ENCODE assay signal across 18 mouse cellular contexts in the genomic region with DNA sequence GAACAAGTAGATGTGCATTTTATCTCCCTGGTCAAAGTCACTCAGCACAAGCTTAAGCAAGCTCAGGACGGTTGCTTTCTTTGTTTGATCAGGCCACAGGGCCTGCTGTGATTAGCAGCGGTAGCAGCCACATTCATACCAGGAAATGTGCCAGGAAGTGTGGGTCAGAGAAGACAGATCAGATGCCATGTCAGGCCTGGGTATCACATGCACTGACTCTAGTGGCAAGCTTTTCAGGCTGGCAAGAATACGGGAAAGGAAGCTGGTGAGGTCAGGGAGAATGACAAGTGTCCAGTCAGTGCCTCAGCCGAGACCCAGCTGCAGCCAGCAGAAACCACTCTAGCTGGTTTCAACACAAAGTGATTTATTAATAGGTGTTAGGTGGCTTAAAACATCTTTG.
A peak's percentile ranks its signal among the peaks of the same experiment; 100 is the strongest.
DNase-seq lines count a peak whose midpoint lies in the region; ATAC-seq lines count a peak whose summit lies in the region.
"Had no signal": no experiment of that assay in that cellular context is flagged by ENCODE, and none has a peak within 500 bp of the region (broad histone marks: within the 10 kb centered on the region; RNA-seq: fewer than 3 reads in every experiment).

No protein-coding gene starts in this region.

- H3K9ac ChIP-seq in heart, embryonic 13.5 days: no peak overlapping the region
- H3K9ac ChIP-seq: embryonic facial prominence, embryonic 13.5 days; hindbrain, embryonic 15.5 days; limb, embryonic 15.5 days; lung, embryonic 14.5 days had no signal

- ATAC-seq in heart, embryonic 13.5 days (ENCODE audit: extremely low read depth, insufficient number of reproducible peaks, low FRiP score, low TSS enrichment): no peak
- peak; percentile 77 for ATAC-seq in megakaryocyte progenitor cell, adult 5-6 weeks (replicated peaks; ENCODE audit: poor library complexity)
- ATAC-seq: activated CD4-positive, CD25-positive, alpha-beta regulatory T cell, adult 4 months had no signal

- DNase-seq in heart, adult 18-20 months: peak; percentile 60 to 75
- no peak for DNase-seq in heart, embryonic 10.5 days (ENCODE audit: low spot score)
- DNase-seq in gastrocnemius, adult 18-20 months (ENCODE audit: low spot score): peak; percentile 90
- no peak for DNase-seq in c-Kit-positive CD71-positive TER-119-positive erythroid progenitor cells, embryonic 14.5 days (ENCODE audit: low spot score)
- DNase-seq in embryonic facial prominence, embryonic 10.5 days (ENCODE audit: low spot score): no peak
- no peak for DNase-seq in urinary bladder, postnatal 14 days (ENCODE audit: low spot score)
- DNase-seq: cerebellum, postnatal 36 days; kidney, adult 9 months; lung, embryonic 14.5 days; retina, postnatal 1 day had no signal

- H3K4me2 ChIP-seq in heart, embryonic 13.5 days: no peak overlapping the region
- H3K4me2 ChIP-seq: embryonic facial prominence, embryonic 13.5 days; hindbrain, embryonic 15.5 days; limb, embryonic 15.5 days; lung, embryonic 14.5 days had no signal

- no peak overlapping the region for H3K4me3 ChIP-seq in heart, embryonic 10.5 days
- H3K4me3 ChIP-seq in heart, embryonic 13.5 days: no peak overlapping the region
- H3K4me3 ChIP-seq in embryonic facial prominence, embryonic 10.5 days: no peak overlapping the region
- H3K4me3 ChIP-seq: embryonic facial prominence, embryonic 13.5 days; forebrain, embryonic 10.5 days; hindbrain, embryonic 15.5 days; layer of hippocampus, adult 2 months; limb, embryonic 15.5 days had no signal

- no peak overlapping the region for H3K27ac ChIP-seq in heart, embryonic 10.5 days
- H3K27ac ChIP-seq in heart, embryonic 13.5 days (replicated peaks): peak overlapping the region; percentile 17; the same call in 1 of the 2 replicates
- H3K27ac ChIP-seq in embryonic facial prominence, embryonic 10.5 days (replicated peaks): no peak overlapping the region
- H3K27ac ChIP-seq: embryonic facial prominence, embryonic 13.5 days; forebrain, embryonic 10.5 days; hindbrain, embryonic 15.5 days; layer of hippocampus, adult 2 months; limb, embryonic 15.5 days had no signal

- peaks cover 7% of the 10 kb centered on the region; the same call in 1 of the 2 replicates for H3K4me1 ChIP-seq in heart, embryonic 10.5 days
- peaks cover 23% of the 10 kb centered on the region for H3K4me1 ChIP-seq in heart, embryonic 13.5 days
- no peaks in the 10 kb centered on the region for H3K4me1 ChIP-seq in embryonic facial prominence, embryonic 10.5 days
- H3K4me1 ChIP-seq: forebrain, embryonic 10.5 days; hindbrain, embryonic 15.5 days; limb, embryonic 15.5 days had no signal

- no peaks in the 10 kb centered on the region for H3K36me3 ChIP-seq in heart, embryonic 10.5 days
- no peaks in the 10 kb centered on the region for H3K36me3 ChIP-seq in heart, embryonic 13.5 days
- H3K36me3 ChIP-seq in embryonic facial prominence, embryonic 10.5 days (replicated peaks): no peaks in the 10 kb centered on the region
- H3K36me3 ChIP-seq: embryonic facial prominence, embryonic 13.5 days; forebrain, embryonic 10.5 days; hindbrain, embryonic 15.5 days; limb, embryonic 15.5 days had no signal

- no peaks in the 10 kb centered on the region for H3K9me3 ChIP-seq in heart, embryonic 10.5 days
- no peaks in the 10 kb centered on the region for H3K9me3 ChIP-seq in heart, embryonic 13.5 days
- H3K9me3 ChIP-seq in embryonic facial prominence, embryonic 10.5 days: no peaks in the 10 kb centered on the region
- H3K9me3 ChIP-seq: embryonic facial prominence, embryonic 13.5 days; forebrain, embryonic 10.5 days; hindbrain, embryonic 15.5 days; limb, embryonic 15.5 days had no signal

- 35% methylated on average over 4 of the region's 4 CpGs for WGBS in heart, embryonic 10.5 days
- 24% methylated on average over 4 of the region's 4 CpGs for WGBS in heart, embryonic 13.5 days
- 71% methylated on average over 4 of the region's 4 CpGs for WGBS in embryonic facial prominence, embryonic 10.5 days

- H3K27me3 ChIP-seq in heart, embryonic 10.5 days (ENCODE audit: insufficient read depth, poor library complexity, severe bottlenecking): no peaks in the 10 kb centered on the region
- no peaks in the 10 kb centered on the region for H3K27me3 ChIP-seq in heart, embryonic 13.5 days (replicated peaks)
- no peaks in the 10 kb centered on the region for H3K27me3 ChIP-seq in embryonic facial prominence, embryonic 10.5 days (replicated peaks; ENCODE audit: low read depth, poor library complexity, severe bottlenecking)
- H3K27me3 ChIP-seq: embryonic facial prominence, embryonic 13.5 days; hindbrain, embryonic 15.5 days; limb, embryonic 15.5 days had no signal

Comparison
In these comparisons a context has a peak if more than half of its experiments do, and no peak if none do; other contexts are left out.
1. DNase-seq: peak in heart, adult 18-20 months (2 of 2) and gastrocnemius, adult 18-20 months (single experiment); none in heart, embryonic 10.5 days (single experiment), c-Kit-positive CD71-positive TER-119-positive erythroid progenitor cells, embryonic 14.5 days (single experiment), embryonic facial prominence, embryonic 10.5 days (single experiment) and urinary bladder, postnatal 14 days (single experiment).